Mouse (Mus musculus) c-Kit-positive CD71-positive TER-119-negative erythroid progenitor cells, embryonic 14.5 days (primary cell): ENCODE data around the gene Fignl1.

Source experiments
- DNase-seq: peaks from one replicate; pipeline ENCODE4 v3.0.0-alpha.2; 2013; ENCODE audit warnings: low read depth

Fignl1 gene

GRCm38 (mm10) chr11:11765414-11765813 is 43.3 kb downstream of the Fignl1 start:
- no peak for DNase-seq

- no peak for DNase-seq
These were observed 45.5 kb downstream of the Fignl1 start for GRCm38 (mm10) chr11:11763211-11763666.

GRCm38 (mm10) chr11:11758883-11759282 is 49.9 kb downstream of the Fignl1 start:
- no peak for DNase-seq

GRCm38 (mm10) chr11:11758121-11758520 is 50.6 kb downstream of the Fignl1 start:
- no peak for DNase-seq

- no peak for DNase-seq
These were observed 55.9 kb downstream of the Fignl1 start for GRCm38 (mm10) chr11:11752859-11753258.

DNA sequence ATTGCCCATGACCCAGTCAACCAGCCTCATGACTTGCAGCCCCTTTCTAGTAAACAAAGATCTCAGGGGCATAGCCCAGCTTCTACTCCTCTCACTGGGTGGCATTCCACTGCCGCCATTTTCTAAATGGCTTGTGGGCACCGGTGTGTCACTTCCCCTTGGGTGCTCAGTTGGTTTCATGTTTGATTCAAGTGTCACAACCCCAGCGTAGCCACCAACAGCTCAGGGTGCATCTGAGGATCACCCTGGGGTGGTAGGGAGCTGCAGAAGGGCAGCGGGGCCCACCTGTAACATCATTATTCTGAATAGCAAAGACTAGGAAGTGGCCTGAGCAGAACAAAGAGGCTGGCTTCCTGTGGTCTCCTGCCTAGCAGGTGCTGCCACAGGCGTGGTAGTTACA is 57.7 kb downstream of the Fignl1 start:
- DNase-seq, result no peak

DNA sequence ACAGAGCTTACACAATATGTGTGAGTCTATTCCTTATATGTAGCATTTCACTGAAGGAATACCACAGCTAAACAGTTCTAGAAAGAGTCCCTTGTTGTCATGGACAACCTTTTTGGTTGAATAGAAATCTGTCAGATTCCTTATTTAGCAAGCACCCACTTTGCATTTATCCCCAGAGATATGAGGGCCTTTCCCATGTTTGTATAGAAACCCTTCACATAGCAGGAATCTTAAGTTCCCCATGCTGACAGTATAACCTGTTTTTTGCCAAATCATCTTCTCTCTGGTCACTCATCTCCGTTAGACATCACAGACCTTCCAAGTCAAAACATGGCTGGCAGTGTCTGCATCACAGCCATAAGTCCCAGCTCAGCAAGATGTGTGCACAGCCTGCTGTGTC is 64.5 kb downstream of the Fignl1 start:
- no peak for DNase-seq

DNA sequence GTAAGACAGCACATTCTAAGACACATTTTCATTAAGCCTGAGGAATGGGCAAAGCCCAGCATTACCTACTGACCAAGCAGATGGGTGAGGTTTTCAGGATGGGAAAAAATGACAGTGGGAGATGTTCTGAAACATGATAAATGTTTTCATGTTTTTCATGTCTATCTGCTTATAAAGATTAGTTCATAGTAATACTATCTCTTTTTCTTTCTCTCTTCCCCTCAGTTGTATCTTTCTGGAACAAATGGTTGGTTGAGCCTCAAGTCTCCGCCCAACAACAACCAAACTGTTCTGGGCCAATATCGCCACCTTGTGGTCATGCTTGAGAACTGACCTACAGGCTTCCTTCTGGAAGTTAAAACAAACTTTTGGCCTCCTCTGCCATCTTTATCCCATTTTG is 66.1 kb downstream of the Fignl1 start:
- DNase-seq, result peak; percentile 88

DNA sequence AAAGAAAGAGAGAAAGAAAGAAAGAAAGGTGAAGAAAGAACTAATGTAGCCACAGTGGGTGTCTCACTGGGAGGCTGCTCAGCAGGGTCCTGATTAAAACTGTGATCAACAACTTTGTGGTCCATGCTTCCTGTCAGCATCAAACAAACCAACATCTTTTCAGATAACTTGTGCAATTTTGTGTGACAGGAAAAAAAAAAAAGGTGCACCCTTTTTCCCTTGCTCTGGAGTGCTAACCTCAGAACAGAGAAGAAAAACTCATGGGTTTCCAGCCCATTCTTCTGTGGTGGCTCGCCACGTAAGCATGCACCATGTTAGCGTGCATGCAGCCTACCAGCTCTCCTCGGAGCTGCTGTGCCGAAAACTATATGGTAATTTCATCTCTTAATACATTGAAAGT is 67.2 kb downstream of the Fignl1 start:
- DNase-seq, result no peak

- DNase-seq, result no peak
These were observed 68.2 kb downstream of the Fignl1 start for GRCm38 (mm10) chr11:11740603-11741002.

DNA sequence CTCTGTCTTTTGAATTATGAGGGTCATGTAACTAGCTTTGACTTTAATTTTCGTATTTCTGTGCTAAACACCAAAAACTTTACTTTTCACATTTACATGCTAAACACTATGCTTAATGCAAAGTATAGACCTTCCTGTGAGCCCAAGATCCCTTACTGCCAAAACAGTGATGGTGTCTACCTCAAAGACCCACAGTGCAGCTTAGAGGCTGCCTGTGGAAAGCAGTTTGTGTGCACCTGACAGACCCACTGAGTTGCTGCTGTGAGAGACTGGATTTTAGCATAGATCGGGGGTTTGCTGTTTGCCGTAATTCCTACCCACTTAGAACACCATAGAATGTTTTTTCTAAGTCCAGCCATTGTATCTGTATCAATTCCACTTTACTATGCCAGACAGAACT is 69.7 kb downstream of the Fignl1 start:
- no peak for DNase-seq

GRCm38 (mm10) chr11:11737562-11737961 is 71.2 kb downstream of the Fignl1 start:
- DNase-seq, result no peak
